Comparison of ENCODE assay signal across 8 mouse cellular contexts in genomic region chr5:142424627-142425349, GRCm38 (mm10). TPM values are rescaled to one million over a fixed set of nuclear protein-coding genes. Genes with fewer than 3 reads are reported as not detected.
DNase-seq lines count a peak whose midpoint lies in the region.

No protein-coding gene starts in this region.

- H3K4me3 ChIP-seq in megakaryocyte, embryonic 14.5 days (replicated peaks): peak overlapping the region; percentile 57

- H3K4me1 ChIP-seq in megakaryocyte, embryonic 14.5 days: peaks cover 75% of the 10 kb centered on the region

- intact Hi-C loops in heart, postnatal 14 days (cut with DNase I): no loop called here

- peaks cover 73% of the 10 kb centered on the region for H3K36me3 ChIP-seq in megakaryocyte, embryonic 14.5 days (replicated peaks; ENCODE audit: low read length)

- no peaks in the 10 kb centered on the region for H3K27me3 ChIP-seq in megakaryocyte, embryonic 14.5 days (replicated peaks)

- no peaks in the 10 kb centered on the region for H3K9me3 ChIP-seq in megakaryocyte, embryonic 14.5 days

- peak; percentile 56 for DNase-seq in right cerebral cortex, postnatal 10 days (ENCODE audit: low spot score in 2 of 2)
- no peak for DNase-seq in right cerebral cortex, adult 2 months (ENCODE audit: low spot score in 2 of 2)
- peak; percentile 92 for DNase-seq in fibroblast of lung, adult 2 months (ENCODE audit: low read depth)
- peak; percentile 81 to 82 for DNase-seq in heart, postnatal 14 days
- DNase-seq in kidney, postnatal 36 days: peak; percentile 78
- peak; percentile 55 for DNase-seq in urinary bladder, postnatal 25 days (ENCODE audit: low spot score)
- no peak for DNase-seq in thymus, postnatal 14 days

RNA-seq across cellular contexts. Expression of gene Foxk1, which starts 23.5 kb away (rescaled TPM):
- total RNA-seq in heart, postnatal 14 days (2021): 10 to 100 TPM; 16.7 to 17.5 TPM
- polyA plus RNA-seq in megakaryocyte, embryonic 14.5 days (2012; ENCODE audit: insufficient read depth, low replicate concordance): 13.3 and 39.1 TPM in 2 replicates

RNA-seq across cellular contexts. Expression of gene Ap5z1, which starts 39.0 kb away (rescaled TPM):
- total RNA-seq in heart, postnatal 14 days (2021): 1 to 10 TPM; 5.9 to 8.7 TPM
- 26.2 and 36.4 TPM in 2 replicates for polyA plus RNA-seq in megakaryocyte, embryonic 14.5 days (2012; ENCODE audit: insufficient read depth, low replicate concordance)

Comparison
In these comparisons a context has a peak if more than half of its experiments do, and no peak if none do; other contexts are left out.
1. DNase-seq: peak in right cerebral cortex, postnatal 10 days (2 of 2), fibroblast of lung, adult 2 months (single experiment), heart, postnatal 14 days (2 of 2), kidney, postnatal 36 days (2 of 2) and urinary bladder, postnatal 25 days (single experiment); none in right cerebral cortex, adult 2 months (0 of 2) and thymus, postnatal 14 days (single experiment).